Mouse (Mus musculus): Measurements from ENCODE around the gene Armh2.
A peak's percentile ranks its signal among the peaks of the same experiment; 100 is the strongest.
"Not testable (repeated sequence)": the region's sequence is repeated elsewhere in the genome, so short reads cannot be mapped to it uniquely, and the experiment has no call there.

Armh2 gene

DNA sequence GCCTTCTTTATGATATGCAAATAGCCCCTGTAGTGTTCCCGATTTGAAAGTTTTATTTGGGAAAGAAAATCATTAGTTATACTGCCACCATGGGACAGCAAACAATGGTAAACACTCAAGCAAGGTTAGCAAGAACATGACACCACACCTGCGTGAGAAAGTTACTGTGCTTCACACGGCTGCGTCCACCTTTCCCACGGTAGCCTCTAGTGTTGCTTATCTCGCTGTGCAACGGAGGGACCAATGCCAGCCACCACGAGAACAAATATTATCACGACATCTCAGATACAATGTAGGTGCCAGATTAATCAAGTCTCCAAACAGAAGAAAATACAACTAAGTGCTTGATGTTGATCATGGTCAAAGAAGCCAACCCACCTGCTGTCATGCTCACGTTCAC is 18.4 kb downstream of the Armh2 start:
- no peak for DNase-seq

DNA sequence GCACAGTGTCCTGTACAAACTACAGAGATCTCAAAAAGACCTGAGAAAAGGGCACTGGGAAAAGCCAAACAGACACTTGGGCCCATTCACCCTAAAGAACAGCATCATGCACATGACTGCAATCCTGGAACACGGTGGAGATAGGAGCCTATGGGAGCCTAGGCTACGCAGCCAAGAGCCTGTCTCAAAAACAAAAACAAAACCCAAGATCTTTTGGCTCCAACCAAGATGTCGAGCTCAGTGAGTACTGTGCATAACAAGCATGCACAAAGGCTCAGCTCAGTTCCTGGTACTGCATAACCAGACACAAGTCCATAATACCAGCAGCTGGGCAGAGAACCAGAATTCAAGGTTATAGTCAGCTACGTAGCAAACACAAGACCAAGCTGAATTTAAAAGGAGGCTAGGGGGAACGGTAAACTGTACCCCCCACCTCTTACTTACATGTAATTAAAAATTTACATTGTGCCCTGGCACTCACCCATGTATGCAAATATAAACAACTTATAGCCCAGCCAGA is 19.4 kb downstream of the Armh2 start:
- DNase-seq: no peak

DNA sequence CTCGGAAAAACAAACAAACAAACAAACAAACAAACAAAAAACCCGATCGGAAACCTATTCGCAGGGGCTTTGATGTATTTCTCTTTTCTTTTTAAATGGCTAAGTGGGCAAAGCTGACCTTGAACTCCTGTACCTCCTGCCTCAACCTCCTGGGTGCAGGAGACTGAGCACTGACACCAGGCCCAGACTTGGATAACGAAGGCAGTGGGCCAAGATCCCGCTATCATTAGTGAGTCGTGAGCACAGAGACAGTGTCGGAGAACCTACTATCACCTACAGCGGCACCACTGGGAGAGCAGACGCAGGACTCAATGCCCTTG is 20.0 kb downstream of the Armh2 start:
- DNase-seq: no peak

DNA sequence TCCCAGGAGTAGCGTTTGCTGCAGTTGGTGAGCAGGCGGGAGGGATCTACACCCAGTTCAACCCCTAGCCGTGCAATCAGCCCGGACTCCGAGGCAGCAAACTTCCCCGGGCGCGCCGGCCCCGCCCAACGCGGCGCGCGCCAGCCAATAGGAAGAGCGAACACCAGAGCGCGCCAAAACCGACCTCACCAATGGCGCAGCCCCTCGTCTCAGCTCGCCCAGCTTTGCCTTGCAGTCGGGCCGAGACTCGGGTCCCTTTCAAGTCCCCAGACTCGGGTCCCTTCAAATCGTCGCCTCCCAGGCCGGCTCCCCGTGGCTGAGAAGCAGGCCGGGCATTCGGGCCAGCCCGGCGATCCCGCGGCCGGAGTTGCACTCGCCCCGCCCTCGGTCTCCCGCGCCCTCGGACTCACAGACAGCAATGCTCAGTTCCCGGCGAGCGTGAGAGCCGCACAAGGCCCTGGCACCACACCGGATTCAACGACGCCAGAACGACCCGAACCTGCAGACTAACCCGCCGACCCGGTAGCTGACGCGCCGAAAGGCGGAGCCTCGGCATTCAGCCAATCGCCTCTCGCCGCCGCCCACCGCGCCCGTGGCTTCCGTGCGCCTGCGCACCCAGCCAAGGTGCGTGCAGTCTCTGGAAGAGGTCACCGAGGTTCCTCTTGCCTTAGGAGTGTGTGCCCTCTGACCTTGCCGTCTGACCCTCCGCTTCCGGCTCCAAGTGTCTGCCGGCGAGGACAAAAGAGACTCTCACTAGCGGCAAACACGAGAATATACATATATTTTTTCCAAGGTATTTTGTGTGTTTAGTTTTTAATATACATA is 20.6 kb downstream of the Armh2 start, which contains the start of gene Gmnn:
Gmnn (minus strand) TSS at position 521 of the 825 bp plus-strand sequence.
- peak; percentile 86 for DNase-seq

DNA sequence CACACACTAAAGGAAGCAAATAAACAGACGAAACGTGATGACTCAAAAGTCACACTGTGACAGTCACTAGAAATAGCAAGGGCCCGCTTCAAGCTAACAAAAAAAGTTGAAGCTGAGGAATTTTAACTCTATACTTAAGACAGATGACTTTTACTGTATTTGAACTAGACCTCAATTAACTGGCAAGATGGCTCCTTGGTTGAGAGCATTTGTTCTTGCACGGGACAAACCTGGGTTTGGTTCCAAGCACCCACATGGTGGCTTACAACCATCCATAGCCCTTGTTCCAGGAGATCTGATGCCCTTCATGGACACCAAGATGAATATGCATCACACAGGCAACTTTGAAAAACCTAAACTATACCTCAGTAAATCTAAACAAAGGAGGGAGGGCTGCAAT is 21.2 kb downstream of the Armh2 start:
- no peak for DNase-seq

DNA sequence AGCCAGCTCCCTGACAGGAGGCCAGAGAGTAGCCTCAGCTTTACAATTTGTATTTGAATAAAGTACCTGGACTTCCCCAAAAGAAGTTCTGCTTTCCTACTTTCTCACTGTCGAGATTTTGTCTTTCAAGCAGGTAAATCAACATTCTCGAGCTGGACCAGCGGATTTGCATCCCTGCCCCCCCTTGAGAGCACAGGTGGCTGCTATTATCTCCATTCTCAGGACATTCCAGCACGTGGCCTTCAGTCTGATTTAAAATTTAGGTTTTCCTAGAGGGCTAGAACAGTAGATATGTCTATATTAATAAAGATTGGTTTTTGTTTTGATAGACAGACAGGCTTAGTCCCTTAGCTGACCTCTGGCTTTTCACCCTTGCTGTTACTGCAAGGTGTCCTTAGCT is 26.8 kb downstream of the Armh2 start:
- not testable (repeated sequence) for DNase-seq

DNA sequence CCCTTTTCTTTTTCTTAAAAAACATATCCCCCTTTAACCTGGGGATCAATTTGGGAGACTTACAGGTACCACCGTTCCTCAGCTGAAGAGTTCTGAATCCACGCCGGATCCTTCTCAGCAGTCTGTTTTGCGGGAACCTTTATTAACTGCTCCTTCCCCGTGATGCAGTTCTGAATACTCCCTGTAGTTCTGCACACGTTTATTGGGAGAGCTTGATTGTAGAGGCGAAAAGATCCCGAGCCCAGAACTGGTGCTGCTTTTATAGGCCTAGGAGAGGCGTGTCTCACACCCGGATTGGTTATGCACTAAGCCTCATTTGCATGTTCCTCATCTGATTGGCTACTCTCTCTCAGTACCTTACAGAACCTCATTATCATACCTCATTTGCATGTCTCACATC is 30.4 kb downstream of the Armh2 start:
- not testable (repeated sequence) for DNase-seq

DNA sequence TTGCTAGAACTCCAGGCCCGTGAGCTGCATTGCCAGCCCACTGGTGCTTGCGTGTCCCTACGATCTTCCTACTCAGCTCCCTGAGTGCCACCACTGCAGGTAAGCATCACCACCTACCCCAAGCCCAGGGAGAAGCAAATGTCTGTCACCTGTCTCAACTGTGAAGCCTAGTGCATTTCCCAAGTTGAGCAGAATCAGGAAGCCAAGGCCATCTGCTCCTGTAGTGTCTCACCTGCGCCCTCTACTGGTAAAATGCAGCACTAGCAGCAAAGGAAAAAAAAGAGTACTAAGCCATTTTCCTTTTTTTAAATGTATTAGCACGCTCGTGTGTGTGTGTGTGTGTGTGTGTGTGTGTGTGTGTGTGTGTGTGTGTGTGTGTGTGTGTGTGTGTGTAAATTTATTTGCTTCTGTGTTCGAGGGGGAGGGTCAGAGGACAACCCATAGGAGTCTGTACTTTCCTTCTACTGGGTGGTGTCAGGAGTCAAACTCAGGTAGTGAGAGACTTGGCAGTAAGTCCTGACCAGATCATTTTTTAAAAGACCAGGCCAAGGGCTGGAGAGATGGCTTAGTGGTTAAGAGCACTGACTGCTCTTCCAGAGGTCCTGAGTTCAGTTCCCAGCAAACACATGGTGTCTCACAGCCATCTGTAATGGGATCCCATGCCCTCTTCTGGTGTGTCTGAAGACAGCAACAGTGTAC is 35.3 kb downstream of the Armh2 start:
- DNase-seq: peak; percentile 31

DNA sequence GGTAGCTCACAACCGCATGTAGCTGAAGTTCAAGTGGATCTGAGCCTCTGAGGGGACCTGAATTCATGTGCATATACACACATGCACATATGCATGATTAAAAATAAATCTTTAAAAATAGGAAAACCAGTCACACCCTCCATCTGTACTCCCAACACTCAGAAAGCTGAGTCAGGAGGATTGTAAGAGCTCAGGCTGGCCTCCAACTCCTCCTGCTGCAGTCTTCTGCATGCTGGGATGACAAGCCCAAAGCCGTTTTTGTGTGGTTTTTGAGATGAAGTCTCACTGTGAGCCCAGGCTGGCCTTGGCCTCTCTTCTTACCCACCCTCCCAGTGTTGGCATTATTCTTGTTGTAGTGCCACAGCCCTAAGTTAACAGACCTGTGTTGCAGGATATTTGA is 37.0 kb downstream of the Armh2 start:
- no peak for DNase-seq

DNA sequence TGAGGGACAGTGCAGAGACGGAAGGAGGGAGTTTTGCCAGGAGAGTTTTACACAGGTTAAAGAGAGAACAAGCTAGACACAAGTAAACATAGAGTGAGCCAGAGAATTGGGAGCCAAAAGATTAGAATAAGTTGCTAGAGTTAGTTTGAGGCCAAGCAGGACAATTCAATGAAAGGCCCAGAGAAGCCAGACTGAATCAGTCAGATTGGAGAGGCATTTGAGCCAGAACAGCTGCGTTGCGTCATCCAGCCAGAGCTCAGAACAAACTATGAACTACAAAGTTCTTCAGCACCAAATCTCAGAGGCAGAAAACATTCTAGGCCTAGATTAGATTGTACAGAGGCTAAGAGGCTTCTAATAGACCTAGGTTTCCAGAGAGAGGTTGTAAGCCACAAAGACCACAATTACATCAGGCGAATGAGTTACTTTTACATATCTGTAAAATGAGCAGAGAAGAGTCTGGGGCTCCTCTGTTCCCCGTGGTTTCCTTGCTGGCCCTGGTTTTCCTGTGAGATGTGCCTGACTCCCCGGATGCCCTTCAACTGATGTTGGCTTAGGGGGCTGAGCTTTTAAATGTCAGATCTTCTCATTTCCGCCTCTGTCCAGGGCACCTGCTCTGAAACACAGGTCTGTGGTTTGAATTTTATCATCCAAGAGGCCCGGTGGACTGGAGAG is 37.8 kb downstream of the Armh2 start:
- no peak for DNase-seq

DNA sequence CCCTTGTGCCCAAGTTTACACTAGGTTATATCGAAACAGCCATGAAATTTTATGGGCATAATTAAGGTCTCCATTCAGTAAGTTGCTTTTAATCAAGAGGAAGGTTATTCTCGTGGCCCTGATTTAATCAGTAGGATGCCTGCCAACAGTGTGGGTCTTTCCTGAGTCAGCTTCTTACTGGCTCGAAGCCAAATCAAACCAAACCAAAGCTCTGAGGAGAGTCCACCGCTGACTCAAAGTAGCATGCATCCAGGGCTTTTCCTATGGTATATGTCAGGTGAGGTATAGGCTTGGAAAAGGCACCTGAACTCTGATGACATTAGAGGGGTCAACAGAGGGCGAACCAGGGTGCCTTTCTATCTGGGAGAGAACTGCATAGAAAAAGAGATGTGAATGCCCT is 40.9 kb downstream of the Armh2 start:
- no peak for DNase-seq

DNA sequence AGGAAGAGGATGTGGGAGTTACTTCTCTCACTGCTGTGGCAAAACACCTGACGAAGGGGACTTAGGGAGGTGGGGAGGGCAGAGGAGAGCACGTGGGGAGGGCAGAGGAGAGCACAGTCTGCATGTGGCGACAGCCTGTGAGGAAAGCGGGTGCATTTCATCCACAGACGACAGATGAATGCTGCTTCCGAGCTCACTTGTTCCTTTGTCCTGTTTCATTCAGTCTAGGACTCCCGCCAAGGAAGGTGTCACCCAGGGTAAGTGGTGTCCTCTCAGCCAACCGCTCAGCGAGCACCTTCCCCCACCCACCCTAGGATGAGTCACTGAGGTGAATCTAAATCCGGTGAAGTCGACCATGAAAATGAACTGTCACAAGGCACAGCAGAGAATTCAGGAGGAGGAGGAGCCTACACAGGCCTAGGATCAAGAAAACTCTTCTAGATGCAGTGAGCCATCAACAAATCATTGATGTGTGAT is 45.0 kb downstream of the Armh2 start:
- peak; percentile 71 for DNase-seq

DNA sequence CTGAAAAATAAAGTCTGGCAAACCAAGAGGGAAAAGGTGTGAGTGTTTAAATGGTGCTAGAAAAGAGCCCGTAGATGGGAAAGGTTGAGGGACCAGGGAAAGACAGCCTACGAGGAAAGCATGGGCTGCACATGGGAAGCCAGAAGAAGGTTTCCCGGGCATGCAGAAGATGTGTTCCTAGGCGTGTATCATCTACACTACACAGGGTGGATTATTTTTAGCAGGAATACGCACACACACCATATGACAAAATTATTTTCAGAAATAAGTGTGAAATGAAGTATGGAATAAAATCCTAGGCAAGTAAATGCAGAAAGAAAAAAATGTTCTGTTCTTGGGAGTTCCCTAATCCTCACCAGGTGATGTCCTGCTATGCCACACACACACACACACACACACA is 46.4 kb downstream of the Armh2 start:
- no peak for DNase-seq

DNA sequence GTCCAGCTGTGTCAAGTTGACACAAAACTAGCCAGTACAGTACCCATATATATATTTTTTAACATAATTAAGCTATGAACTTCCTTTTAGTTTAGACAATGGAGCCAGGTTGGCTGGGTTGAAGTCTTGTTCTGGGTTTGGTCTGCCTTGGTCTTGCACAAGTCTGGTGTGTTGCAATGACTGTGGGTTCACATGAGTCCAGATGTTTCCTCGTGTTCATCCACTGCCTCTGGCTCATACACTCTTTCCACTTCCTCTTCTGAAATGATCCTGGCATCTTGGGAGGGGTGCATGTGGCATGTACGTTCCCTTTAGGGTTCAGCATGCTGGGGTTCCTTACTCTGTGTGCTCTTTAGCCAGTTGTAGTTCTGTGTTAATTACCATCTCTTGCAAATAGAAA is 50.3 kb downstream of the Armh2 start:
- DNase-seq: no peak

DNA sequence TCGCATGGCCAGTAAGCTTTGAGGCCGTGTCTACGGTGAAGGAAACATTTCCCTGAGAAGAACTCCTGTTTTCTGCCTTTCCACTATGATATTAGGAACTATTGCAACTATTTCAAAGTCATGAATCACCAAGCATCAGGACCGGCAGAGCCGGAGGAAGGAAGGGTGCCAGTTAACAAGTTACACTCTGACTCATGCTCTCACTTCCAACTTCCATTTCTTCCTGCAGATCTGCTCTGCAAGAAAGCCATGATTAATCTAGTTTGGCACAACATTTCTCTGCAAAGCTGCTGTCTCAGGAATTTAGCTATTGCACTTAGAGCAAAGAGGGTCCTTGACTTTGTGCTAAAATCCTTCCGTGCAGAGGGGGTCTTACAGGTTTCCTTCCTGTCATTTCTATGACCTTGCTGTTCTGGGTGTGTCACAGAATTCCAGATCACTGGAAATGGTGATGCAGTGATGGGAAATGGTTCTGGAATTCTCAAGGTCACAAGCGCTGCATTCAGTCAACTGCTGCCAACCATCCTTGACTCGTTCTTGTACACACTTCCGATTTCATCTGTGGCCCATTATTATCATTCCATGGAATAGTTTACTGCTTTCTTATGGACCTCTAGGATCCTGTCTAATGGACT is 51.5 kb downstream of the Armh2 start:
- no peak for DNase-seq

Measured in kidney, adult 11 months (tissue).